Mouse (Mus musculus): ENCODE results near the gene Adam1b. TPM values are rescaled to one million over a fixed set of nuclear protein-coding genes. Genes with fewer than 3 reads are reported as not detected.

Adam1b gene
- polyA plus RNA-seq, 1 experiment: not detected

GRCm38 (mm10) chr5:121500719-121501118 is 2.5 kb downstream of the Adam1b start:
- Histone ChIP-seq H3K79me3 (ENCODE audit: low read depth) (no peaks in the 10 kb centered on the region), H3ac (ENCODE audit: control insufficient read depth, insufficient read length, low read depth) (no peak overlapping the region), H3K36me3 (ENCODE audit: control insufficient read depth, insufficient read depth) (no peaks in the 10 kb centered on the region), H3K27me3 (ENCODE audit: control insufficient read depth, insufficient read depth, insufficient read length) (peaks cover 24% of the 10 kb centered on the region), H3K4me3 (ENCODE audit: insufficient read depth, poor library complexity, severe bottlenecking) (no peak overlapping the region), H3K79me2 (ENCODE audit: control insufficient read depth, insufficient read depth) (no peaks in the 10 kb centered on the region)
- TF ChIP-seq MYOG (IDR thresholded peaks at IDR 0.05; ENCODE audit: control insufficient read depth, extremely low read depth, insufficient read length): no peak
- no peak for TF ChIP-seq MAX (IDR thresholded peaks at IDR 0.05)
- no peak for TF ChIP-seq CTCF (IDR thresholded peaks at IDR 0.05; ENCODE audit: control insufficient read depth, insufficient read depth, insufficient read length)
- TF ChIP-seq FOSL1 (IDR thresholded peaks at IDR 0.05; ENCODE audit: insufficient read depth, low read length, poor library complexity, severe bottlenecking): no peak
- TF ChIP-seq MYOD1 (IDR thresholded peaks at IDR 0.05; ENCODE audit: control insufficient read depth, insufficient read length, low read depth): no peak
- no peak for TF ChIP-seq USF1 (IDR thresholded peaks at IDR 0.05; ENCODE audit: low read depth)
- TF ChIP-seq CEBPB (IDR thresholded peaks at IDR 0.05; ENCODE audit: low read depth): no peak

- peaks cover 33% of the 10 kb centered on the region for H3K27me3 ChIP-seq (ENCODE audit: control insufficient read depth, insufficient read depth, insufficient read length)
- no peak overlapping the region for H3ac ChIP-seq (ENCODE audit: control insufficient read depth, insufficient read length, low read depth)
- TF ChIP-seq USF1 (IDR thresholded peaks at IDR 0.05; ENCODE audit: low read depth) (no peak), FOSL1 (IDR thresholded peaks at IDR 0.05; ENCODE audit: insufficient read depth, low read length, poor library complexity, severe bottlenecking) (no peak), CTCF (IDR thresholded peaks at IDR 0.05; ENCODE audit: control insufficient read depth, insufficient read depth, insufficient read length) (no peak), MAX (IDR thresholded peaks at IDR 0.05) (no peak)
- no peaks in the 10 kb centered on the region for H3K79me2 ChIP-seq (ENCODE audit: control insufficient read depth, insufficient read depth)
- H3K4me3 ChIP-seq (ENCODE audit: insufficient read depth, poor library complexity, severe bottlenecking): no peak overlapping the region
- no peaks in the 10 kb centered on the region for H3K36me3 ChIP-seq (ENCODE audit: control insufficient read depth, insufficient read depth)
- no peaks in the 10 kb centered on the region for H3K79me3 ChIP-seq (ENCODE audit: low read depth)
Measured at GRCm38 (mm10) chr5:121493305-121493704, 9.9 kb downstream of the Adam1b start.

- no peak overlapping the region for H3ac ChIP-seq (ENCODE audit: control insufficient read depth, insufficient read length, low read depth)
- no peak for TF ChIP-seq MAX (IDR thresholded peaks at IDR 0.05)
- no peak for TF ChIP-seq MYOD1 (IDR thresholded peaks at IDR 0.05; ENCODE audit: control insufficient read depth, insufficient read length, low read depth)
- TF ChIP-seq MYOG (IDR thresholded peaks at IDR 0.05; ENCODE audit: control insufficient read depth, extremely low read depth, insufficient read length): no peak
- TF ChIP-seq FOSL1 (IDR thresholded peaks at IDR 0.05; ENCODE audit: insufficient read depth, low read length, poor library complexity, severe bottlenecking): no peak
Measured at GRCm38 (mm10) chr5:121484801-121485200, 18.4 kb downstream of the Adam1b start.

GRCm38 (mm10) chr5:121477680-121478079 is 25.6 kb downstream of the Adam1b start:
- TF ChIP-seq FOSL1 (IDR thresholded peaks at IDR 0.05; ENCODE audit: insufficient read depth, low read length, poor library complexity, severe bottlenecking): no peak
- no peak for TF ChIP-seq USF1 (IDR thresholded peaks at IDR 0.05; ENCODE audit: low read depth)
- Histone ChIP-seq H3K79me2 (ENCODE audit: control insufficient read depth, insufficient read depth) (no peaks in the 10 kb centered on the region), H3K79me3 (ENCODE audit: low read depth) (no peaks in the 10 kb centered on the region), H3K4me3 (ENCODE audit: insufficient read depth, poor library complexity, severe bottlenecking) (no peak overlapping the region), H3ac (ENCODE audit: control insufficient read depth, insufficient read length, low read depth) (no peak overlapping the region), H3K27me3 (ENCODE audit: control insufficient read depth, insufficient read depth, insufficient read length) (peaks cover 12% of the 10 kb centered on the region), H3K36me3 (ENCODE audit: control insufficient read depth, insufficient read depth) (no peaks in the 10 kb centered on the region)

More at GRCm38 (mm10) chr5:121484801-121485200, 18.4 kb downstream of the Adam1b start:
- H3K79me2 ChIP-seq (ENCODE audit: control insufficient read depth, insufficient read depth): no peaks in the 10 kb centered on the region
- H3K4me3 ChIP-seq (ENCODE audit: insufficient read depth, poor library complexity, severe bottlenecking): no peak overlapping the region
- peaks cover 31% of the 10 kb centered on the region for H3K27me3 ChIP-seq (ENCODE audit: control insufficient read depth, insufficient read depth, insufficient read length)
- H3K36me3 ChIP-seq (ENCODE audit: control insufficient read depth, insufficient read depth): no peaks in the 10 kb centered on the region
- H3K79me3 ChIP-seq (ENCODE audit: low read depth): no peaks in the 10 kb centered on the region

- H3K79me3 ChIP-seq (ENCODE audit: low read depth): no peaks in the 10 kb centered on the region
- TF ChIP-seq CEBPB (IDR thresholded peaks at IDR 0.05; ENCODE audit: low read depth) (no peak), MYOG (IDR thresholded peaks at IDR 0.05; ENCODE audit: control insufficient read depth, extremely low read depth, insufficient read length) (no peak), CTCF (IDR thresholded peaks at IDR 0.05; ENCODE audit: control insufficient read depth, insufficient read depth, insufficient read length) (no peak), MYOD1 (IDR thresholded peaks at IDR 0.05; ENCODE audit: control insufficient read depth, insufficient read length, low read depth) (no peak), MAX (IDR thresholded peaks at IDR 0.05) (no peak), USF1 (IDR thresholded peaks at IDR 0.05; ENCODE audit: low read depth) (no peak), FOSL1 (IDR thresholded peaks at IDR 0.05; ENCODE audit: insufficient read depth, low read length, poor library complexity, severe bottlenecking) (no peak)
- H3K27me3 ChIP-seq (ENCODE audit: control insufficient read depth, insufficient read depth, insufficient read length): no peaks in the 10 kb centered on the region
- no peak overlapping the region for H3K4me3 ChIP-seq (ENCODE audit: insufficient read depth, poor library complexity, severe bottlenecking)
- H3ac ChIP-seq (ENCODE audit: control insufficient read depth, insufficient read length, low read depth): no peak overlapping the region
- H3K36me3 ChIP-seq (ENCODE audit: control insufficient read depth, insufficient read depth): no peaks in the 10 kb centered on the region
- H3K79me2 ChIP-seq (ENCODE audit: control insufficient read depth, insufficient read depth): no peaks in the 10 kb centered on the region
Measured at GRCm38 (mm10) chr5:121476040-121476439, 27.2 kb downstream of the Adam1b start.

- Histone ChIP-seq H3ac (ENCODE audit: control insufficient read depth, insufficient read length, low read depth) (no peak overlapping the region), H3K36me3 (ENCODE audit: control insufficient read depth, insufficient read depth) (no peaks in the 10 kb centered on the region), H3K27me3 (ENCODE audit: control insufficient read depth, insufficient read depth, insufficient read length) (no peaks in the 10 kb centered on the region), H3K4me3 (ENCODE audit: insufficient read depth, poor library complexity, severe bottlenecking) (no peak overlapping the region), H3K79me2 (ENCODE audit: control insufficient read depth, insufficient read depth) (no peaks in the 10 kb centered on the region), H3K79me3 (ENCODE audit: low read depth) (no peaks in the 10 kb centered on the region)
- TF ChIP-seq FOSL1 (IDR thresholded peaks at IDR 0.05; ENCODE audit: insufficient read depth, low read length, poor library complexity, severe bottlenecking): no peak
- TF ChIP-seq MAX (IDR thresholded peaks at IDR 0.05): no peak
- TF ChIP-seq USF1 (IDR thresholded peaks at IDR 0.05; ENCODE audit: low read depth): no peak
- TF ChIP-seq MYOD1 (IDR thresholded peaks at IDR 0.05; ENCODE audit: control insufficient read depth, insufficient read length, low read depth): no peak
- no peak for TF ChIP-seq MYOG (IDR thresholded peaks at IDR 0.05; ENCODE audit: control insufficient read depth, extremely low read depth, insufficient read length)
- no peak for TF ChIP-seq CEBPB (IDR thresholded peaks at IDR 0.05; ENCODE audit: low read depth)
- no peak for TF ChIP-seq CTCF (IDR thresholded peaks at IDR 0.05; ENCODE audit: control insufficient read depth, insufficient read depth, insufficient read length)
Measured at GRCm38 (mm10) chr5:121474610-121475009, 28.6 kb downstream of the Adam1b start.
